Mouse (Mus musculus) induced T-regulatory cell, adult 2 months (primary cell): ENCODE data around the gene Gtf3c4.
A peak's percentile ranks its signal among the peaks of the same experiment; 100 is the strongest.

ENCODE experiments used
- DNase-seq: peaks from one replicate; pipeline ENCODE4 v3.0.0-alpha.2; 2012; ENCODE audit warnings: low read depth

Gtf3c4 gene

DNA sequence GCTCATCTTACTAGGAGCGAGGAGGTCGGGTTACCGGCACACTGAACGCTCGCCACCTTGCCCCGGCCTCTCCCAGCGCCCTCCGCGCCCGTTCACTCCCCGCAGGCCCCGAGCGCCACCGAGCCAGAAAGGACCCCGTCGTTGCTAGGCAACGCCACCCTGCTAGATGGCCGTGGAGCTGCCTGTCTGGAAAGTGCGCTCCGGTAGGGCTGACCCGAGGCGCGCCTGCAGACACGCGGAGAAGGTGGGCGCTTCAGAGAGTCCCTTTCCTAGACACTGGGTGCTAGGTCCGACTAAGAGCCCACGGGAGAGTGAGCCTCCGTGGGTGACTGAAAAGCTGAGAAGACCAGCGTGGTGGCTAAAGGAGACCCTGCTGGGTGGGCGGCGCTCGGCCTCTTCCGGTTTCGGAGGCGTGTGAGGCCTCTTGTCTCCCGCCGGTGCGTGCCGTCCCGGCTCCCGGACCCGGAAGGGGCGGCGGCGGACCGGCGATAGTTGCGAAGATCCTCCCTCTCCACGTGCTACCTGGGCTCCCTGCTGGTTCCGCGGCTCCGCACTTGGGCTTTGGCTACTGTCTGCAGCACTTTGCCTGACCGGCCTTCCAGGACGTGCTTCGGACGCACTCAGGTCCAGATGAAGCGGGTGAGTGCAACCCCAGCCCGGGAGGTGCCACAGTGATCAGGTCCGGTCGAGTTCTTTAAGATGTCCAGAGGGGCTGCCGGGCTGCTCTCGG lies at the start of gene Gtf3c4, which contains the start of gene Ddx31:
Gtf3c4 (minus strand) TSS at position 139 of the 730 bp plus-strand sequence.
Ddx31 (plus strand) TSS at position 185 of the 730 bp plus-strand sequence.
- peak; percentile 97 for DNase-seq

GRCm38 (mm10) chr2:28884914-28885313 lies 44.8 kb upstream of the Gtf3c4 start:
- no peak for DNase-seq

DNA sequence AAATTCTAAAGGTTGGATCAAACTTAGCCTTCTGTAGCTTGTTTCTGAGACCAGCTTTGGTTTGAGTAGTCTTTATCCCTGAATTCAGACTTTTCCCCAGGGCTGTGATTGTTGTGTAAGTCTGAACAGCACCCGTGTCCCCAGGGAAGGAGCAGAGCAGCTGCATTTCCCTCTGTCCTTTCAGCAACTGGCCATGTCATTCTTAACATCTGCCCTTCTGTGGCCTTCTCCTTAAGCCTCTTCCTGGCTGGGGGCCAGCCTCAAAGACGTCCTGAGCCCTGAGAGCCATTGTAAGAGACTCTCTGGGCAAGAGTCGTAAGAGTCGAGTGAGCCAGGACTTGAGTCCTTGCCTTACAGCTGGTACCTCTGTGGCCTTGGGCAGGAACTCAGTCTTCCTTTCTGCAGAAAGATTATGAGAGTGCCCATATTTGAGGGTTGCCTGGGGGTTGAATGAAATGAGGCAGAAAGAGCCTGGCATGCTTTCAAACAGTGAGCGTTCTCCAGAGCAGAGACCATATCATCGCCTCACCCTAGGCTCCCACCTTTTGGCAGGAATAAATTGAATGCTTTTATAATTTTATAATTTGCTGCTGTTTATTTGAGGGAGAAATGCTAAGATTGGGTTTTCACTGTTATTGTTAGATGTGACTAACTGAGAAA lies 42.8 kb upstream of the Gtf3c4 start:
- no peak for DNase-seq

- no peak for DNase-seq
Observed at GRCm38 (mm10) chr2:28882047-28882446, 41.9 kb upstream of the Gtf3c4 start.

DNA sequence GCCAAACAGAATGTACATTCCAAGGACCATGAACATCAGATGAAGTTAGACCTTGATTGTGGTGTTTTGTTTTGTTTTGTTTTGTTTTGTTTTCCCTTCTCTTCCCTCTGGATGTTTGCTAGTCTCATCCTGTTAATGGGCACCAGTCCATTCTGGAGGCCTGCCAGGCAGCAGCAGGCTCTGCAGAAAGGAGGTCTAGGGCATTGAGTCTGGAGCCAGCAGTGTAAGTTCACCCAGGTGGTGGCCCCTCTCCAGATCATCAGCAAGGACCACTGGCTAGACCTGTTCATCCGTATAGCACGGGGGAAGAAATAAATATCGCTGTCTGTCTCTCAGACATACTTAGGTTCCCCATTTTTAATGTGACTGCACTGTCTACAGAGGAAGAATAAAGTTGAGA lies 41.1 kb upstream of the Gtf3c4 start:
- no peak for DNase-seq

DNA sequence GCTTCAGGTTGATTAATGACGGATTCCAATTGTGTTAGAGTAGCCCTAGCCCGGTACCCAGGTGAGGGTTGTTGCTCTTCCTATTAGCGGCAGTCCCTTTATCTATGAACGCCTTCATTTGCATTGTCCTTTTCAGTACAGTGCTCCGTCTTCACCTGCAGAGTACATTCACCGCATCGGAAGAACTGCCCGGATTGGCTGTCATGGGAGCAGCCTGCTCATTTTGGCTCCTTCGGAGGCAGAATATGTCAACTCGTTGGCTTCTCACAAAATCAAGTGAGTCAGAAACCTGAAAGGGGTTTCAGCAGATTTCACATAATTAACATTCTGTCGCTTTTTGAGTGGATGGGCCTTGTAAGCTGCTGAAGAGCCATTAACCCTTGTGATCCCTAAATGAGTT lies 35.4 kb upstream of the Gtf3c4 start:
- no peak for DNase-seq

DNA sequence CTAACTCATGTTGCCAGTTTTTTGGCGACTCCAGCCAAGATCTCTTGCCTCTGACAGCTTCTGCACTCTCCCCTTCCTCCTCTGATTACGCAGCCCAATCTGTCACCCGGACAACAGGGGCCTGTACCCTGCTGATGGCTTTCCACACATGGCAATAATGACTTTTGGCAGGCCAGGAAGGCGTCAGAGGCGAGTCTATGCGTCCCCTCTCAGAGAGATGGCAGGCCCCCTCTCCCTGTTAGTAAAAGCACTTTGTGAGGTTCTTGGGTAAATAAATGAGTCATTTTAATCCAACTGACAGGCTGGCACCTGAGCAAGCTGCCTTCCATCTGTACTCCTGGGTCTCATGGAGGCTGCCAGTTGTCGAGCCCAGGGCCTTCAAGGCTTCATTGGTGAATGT lies 27.3 kb upstream of the Gtf3c4 start:
- no peak for DNase-seq

DNA sequence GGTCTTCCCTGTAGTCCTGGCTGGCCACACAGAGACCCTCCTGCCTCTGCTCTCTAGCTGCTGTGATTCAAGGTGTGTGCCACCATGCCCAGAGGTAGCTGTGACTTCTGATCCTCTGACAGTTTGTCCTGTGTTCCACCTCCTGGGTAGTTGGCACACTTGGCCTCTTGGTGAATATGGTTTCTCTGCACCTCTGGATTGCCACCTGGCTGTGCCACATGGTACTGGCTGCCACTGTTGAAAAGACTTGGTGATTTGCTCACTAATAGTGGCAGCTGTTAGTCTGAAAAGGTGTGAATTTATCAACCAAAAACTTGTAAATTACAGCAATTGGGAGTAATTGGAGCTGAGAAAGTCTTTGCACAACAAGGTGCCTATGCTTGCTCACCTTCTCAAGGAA lies 23.7 kb upstream of the Gtf3c4 start:
- DNase-seq, result peak; percentile 32

DNA sequence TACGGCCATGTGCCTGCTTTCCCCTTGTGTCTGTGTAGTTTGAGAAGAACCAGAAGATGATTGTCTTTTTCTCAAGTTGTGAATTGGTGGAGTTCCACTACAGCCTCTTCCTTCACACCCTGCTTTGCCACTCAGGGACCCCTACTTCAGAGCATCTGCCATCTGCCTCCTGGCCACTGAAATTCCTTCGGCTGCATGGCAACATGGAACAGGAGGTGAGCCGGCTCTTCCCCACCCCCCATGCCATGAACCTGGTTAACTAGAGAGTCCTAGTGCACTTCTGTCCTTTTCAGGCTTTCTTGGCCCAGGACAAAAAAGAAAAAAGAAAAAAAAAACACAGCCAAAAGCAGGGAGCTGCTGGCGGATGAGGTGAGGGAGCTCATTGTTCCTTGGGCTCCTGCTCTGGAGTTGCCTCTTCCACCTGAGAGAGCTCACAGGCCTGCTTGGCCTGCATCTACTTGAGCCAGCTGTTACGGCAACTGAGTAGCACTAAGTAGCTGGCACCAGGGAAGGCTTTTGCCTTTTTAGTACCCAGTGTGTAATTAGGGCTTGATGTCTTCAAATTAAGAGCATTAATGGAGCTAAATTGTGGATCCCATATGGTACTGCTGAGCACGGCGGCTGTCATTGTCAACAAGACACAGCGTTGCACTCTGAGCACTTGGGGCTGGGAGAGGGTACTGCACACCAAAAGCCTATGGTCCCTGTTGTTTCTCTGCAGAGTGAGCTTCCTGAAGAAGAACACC lies 20.7 kb upstream of the Gtf3c4 start:
- no peak for DNase-seq

DNA sequence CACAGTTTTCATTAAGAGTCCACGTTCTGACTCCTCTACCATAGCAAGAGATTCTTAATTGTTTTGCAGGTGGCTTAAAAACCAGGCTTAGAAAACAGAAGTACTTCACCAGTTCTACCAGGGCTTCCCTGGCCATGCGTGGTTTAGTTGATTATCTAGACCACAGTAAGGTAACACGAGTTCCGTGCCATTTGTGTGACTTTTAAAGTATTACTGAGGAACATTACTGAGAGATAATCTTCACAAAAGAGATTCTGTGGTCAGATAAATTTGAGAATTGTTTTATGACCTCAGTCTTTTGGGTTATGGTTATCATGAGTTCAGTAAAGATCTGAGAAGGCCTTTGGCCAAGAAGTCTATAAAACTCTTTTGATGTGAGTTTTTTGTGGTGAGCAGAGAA lies 19.1 kb upstream of the Gtf3c4 start:
- no peak for DNase-seq

DNA sequence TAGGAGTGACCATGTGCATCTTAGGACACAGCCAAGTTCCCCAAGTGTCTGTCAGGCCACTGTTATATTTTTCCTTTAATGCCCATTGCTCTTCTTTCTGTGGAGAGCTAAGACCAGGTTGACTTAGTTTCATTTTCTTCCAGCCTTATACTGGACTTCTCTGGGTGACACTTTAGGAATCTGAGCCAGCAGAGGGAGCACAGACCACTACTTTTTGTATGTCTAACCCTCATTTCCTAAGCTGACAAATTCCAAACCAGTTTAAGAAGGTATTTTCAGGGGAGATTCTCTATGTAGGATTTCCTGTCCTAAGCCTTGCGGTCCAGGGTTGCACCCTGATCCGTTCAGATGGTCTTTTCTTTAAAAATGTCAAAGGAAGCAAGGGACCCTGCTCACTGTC lies 15.6 kb upstream of the Gtf3c4 start:
- no peak for DNase-seq

- no peak for DNase-seq
Observed at GRCm38 (mm10) chr2:28852594-28852993, 12.4 kb upstream of the Gtf3c4 start.

DNA sequence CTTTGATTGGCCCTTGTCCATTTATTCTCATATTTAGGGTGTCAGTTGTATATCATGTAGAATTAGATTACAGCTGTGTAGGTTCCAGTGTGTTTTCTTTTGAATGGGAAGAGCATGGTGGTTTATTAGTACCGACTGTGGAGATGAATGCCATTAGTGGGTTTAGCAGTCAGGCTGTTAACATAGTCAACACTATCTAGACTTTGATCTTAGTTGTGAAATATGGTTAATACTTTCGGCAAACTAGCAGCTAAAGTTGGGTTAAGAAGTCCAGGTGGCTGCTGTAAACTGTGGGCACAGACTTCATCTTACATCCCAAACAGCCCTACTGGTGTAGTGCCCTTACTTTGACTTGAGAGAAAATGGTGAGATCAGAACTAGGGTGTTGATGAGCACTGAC lies 8.7 kb upstream of the Gtf3c4 start:
- DNase-seq, result no peak

DNA sequence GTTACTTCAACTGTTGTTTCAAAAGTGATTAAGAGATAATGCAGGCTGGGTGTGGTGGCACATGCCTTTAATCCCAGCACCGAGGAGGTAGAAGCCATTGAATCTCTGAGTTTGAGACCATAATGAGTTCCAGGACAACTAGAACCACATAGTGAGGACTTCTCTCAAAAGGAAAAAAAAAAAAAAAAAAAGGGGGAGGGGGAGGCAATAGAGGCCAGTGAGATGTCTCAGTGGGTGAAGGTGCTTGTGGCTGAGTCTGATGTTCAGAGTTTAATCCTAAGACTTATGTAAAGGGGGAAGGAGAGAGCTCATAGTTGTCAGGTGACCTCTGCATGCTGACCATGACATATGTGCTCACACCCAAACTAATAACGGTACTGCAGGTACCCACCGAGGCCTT lies 1.9 kb upstream of the Gtf3c4 start:
- no peak for DNase-seq

GRCm38 (mm10) chr2:28839501-28840221 lies 499 bp downstream of the Gtf3c4 start:
- DNase-seq, result peak; percentile 35

GRCm38 (mm10) chr2:28836181-28836940 lies 3.8 kb downstream of the Gtf3c4 start:
- DNase-seq, result no peak

DNA sequence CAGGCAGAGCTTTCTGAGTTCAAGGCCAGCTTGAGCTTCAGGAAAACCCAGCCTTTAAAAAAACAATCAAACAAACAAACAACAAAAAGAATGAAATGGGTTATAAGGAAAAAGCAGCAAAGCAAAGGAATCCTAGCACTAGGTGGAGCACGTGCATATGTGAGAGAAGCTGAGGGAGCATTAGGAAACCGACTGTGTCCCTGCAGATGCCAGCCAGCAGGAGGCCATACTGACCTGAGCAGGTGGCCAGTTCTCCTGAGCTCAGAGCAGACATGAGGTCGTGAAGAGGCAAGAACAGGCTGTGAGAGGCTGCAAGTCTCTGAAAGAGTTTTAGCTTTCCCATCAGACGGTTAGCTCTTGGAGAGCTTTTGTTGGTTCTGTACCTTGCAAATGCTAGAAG lies 10.9 kb downstream of the Gtf3c4 start:
- no peak for DNase-seq

DNA sequence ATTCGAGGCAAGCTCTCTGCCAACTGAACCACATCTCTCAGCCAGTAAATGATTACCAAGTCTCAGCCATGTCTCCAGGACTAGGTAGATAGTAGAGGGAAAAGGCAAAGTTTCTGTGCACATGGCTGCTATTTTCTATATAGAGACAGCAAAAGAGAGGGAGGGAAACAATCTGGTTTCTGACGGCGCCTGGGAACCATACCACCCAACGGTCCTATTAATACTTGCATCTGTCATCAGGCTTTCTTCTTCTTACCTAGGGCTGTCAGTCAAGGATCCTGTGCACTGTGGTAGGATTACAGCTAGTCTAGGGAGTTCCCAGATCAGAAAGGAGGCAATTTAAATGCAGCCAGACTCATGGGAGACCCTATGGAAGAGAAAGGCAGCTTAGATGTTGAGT lies 21.3 kb downstream of the Gtf3c4 start:
- DNase-seq, result no peak

GRCm38 (mm10) chr2:28810260-28811013 lies 29.7 kb downstream of the Gtf3c4 start:
- DNase-seq, result no peak

DNA sequence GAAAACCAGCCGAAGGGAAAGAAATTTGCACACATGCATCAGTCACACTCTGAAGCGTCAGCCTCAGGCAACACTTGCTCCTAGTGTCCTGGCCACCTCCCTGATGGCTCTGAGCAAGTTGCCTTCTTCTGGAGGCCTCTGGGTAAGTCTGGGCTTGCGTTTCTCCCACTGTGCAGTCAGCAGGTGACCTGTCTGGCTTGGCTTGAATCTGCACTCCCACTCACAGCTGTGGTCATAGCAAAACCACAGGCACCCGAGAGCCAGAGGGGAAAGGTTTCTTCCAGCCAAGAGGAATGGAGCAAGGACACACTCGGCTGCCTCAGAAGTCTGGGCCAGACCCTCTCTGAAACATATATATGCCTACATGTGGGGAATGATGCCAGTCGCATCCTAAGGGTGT lies 31.3 kb downstream of the Gtf3c4 start:
- DNase-seq, result no peak

DNA sequence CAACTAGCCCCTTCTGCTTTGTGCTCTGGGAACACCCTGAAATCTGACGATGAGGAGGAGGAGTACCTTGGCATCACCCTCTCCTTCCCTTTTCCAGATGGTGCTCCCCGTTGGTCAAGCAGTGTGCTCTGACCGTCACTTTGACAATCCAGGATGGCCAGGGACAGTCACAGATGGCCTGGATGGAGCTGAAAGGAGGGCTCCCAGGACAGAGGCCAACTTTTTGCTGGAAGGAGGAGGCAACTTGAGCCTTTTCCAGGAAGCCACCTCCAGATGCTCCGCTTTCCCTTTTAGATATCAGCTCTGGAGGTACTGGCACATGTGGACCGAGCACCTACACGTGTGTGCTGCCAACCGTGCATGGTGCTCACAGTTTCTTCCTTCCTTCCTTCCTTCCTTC lies 36.8 kb downstream of the Gtf3c4 start:
- no peak for DNase-seq
